Mouse (Mus musculus) hindbrain, embryonic 14.5 days (tissue): ENCODE results near the gene Prdx6. TPM values are rescaled to one million over a fixed set of nuclear protein-coding genes. Genes with fewer than 3 reads are reported as not detected.

Experiments used
- ATAC-seq: fragments of 200-750 bp; cut with Nextera tagmentation; 2 replicates; pipeline ENCODE4 v1.8.0; 2017; ENCODE audit warnings: moderate number of reproducible peaks, mild to moderate bottlenecking, moderate TSS enrichment, moderate library complexity; ENCODE audit not compliant: low FRiP score
- DNase-seq: peaks from one replicate; pipeline ENCODE4 v3.0.0-alpha.2; 2015; ENCODE audit warnings: low spot score
- H3K27ac ChIP-seq: fragments of 300-500 bp; sonication (generic); 2 replicates; pipeline ENCODE4 v1.5.1; 2014; ENCODE audit warnings: mild to moderate bottlenecking, moderate library complexity
- H3K27me3 ChIP-seq: fragments of 300-500 bp; sonication (generic); 2 replicates; pipeline ENCODE4 v1.6.1; 2014; ENCODE audit warnings: mild to moderate bottlenecking, low read length, mixed read lengths; ENCODE audit not compliant: control insufficient read depth, insufficient read depth
- H3K36me3 ChIP-seq: fragments of 300-500 bp; sonication (generic); replicated peaks from 2 replicates; pipeline ENCODE4 v1.6.1; 2014; ENCODE audit not compliant: control insufficient read depth, insufficient read depth
- H3K4me1 ChIP-seq: fragments of 300-500 bp; sonication (generic); replicated peaks from 2 replicates; pipeline ENCODE4 v1.6.1; 2014; ENCODE audit warnings: antibody characterized with exemption, low read length, mixed read lengths; ENCODE audit not compliant: control insufficient read depth, insufficient read depth
- H3K4me2 ChIP-seq: fragments of 300-500 bp; sonication (generic); replicated peaks from 2 replicates; pipeline ENCODE4 v1.6.1; 2014; ENCODE audit warnings: mild to moderate bottlenecking, moderate library complexity
- H3K4me3 ChIP-seq: fragments of 300-500 bp; sonication (generic); replicated peaks from 2 replicates; pipeline ENCODE4 v1.5.1; 2014; ENCODE audit warnings: mild to moderate bottlenecking, low read length
- H3K9ac ChIP-seq: fragments of 300-500 bp; sonication (generic); 2 replicates; pipeline ENCODE4 v1.6.1; 2014
- H3K9me3 ChIP-seq: fragments of 300-500 bp; sonication (generic); 2 replicates; pipeline ENCODE4 v1.6.1; 2016; ENCODE audit warnings: low read length; ENCODE audit not compliant: control insufficient read depth
- WGBS: fragments of 180-500 bp; shearing (Covaris S2); extraction: QIAGEN DNeasy Blood & Tissue Kit; methylation state at CpG from one replicate; pipeline ENCODE4 v1.1.7; 2014; 5-methylcytosine and 5-hydroxymethylcytosine counted together
- polyA plus RNA-seq: library from polyadenylated mRNA; unstranded; fragments of >200 nt; fragmentation: Nextera tagmentation; extraction: Ambion mirVana; gene quantifications from 2 replicates; pipeline ENCODE4 v1.2.1, GENCODE M21; 2014

Gene Prdx6
- polyA plus RNA-seq, result 188 and 199 TPM in 2 replicates

GRCm38 (mm10) chr1:161250604-161251416 lies at the start of gene Prdx6:
TSS of gene Prdx6 (minus strand) at chr1:161251219.
- H3K9me3 ChIP-seq, result no peaks in the 10 kb centered on the region
- peaks cover 4% of the 10 kb centered on the region; the same call in 1 of the 2 replicates for H3K36me3 ChIP-seq
- H3K9ac ChIP-seq, result peak within 1 kb of the TSS; percentile 79
- H3K27ac ChIP-seq, result peak within 1 kb of the TSS; percentile 55; the same call in 1 of the 2 replicates
- under 1% methylated on average over 66 of the region's 66 CpGs for WGBS
- DNase-seq, result peak; percentile 76
- H3K4me1 ChIP-seq, result peaks cover 22% of the 10 kb centered on the region
- H3K4me3 ChIP-seq, result peak within 1 kb of the TSS; percentile 88
- H3K4me2 ChIP-seq, result peak within 1 kb of the TSS; percentile 90
- peak; percentile 96 for ATAC-seq
- 0 out of 2 replicates have a peak, but pooled peaks cover 3% of the 10 kb centered on the region for H3K27me3 ChIP-seq

- H3K9me3 ChIP-seq, result peaks cover 7% of the 10 kb centered on the region
- no peak overlapping the region for H3K27ac ChIP-seq
- WGBS, result 56% methylated on average over 12 of the region's 12 CpGs
- H3K27me3 ChIP-seq, result no peaks in the 10 kb centered on the region
- H3K4me3 ChIP-seq, result no peak overlapping the region
- ATAC-seq, result no peak
- H3K9ac ChIP-seq, result no peak overlapping the region
- DNase-seq, result no peak
- no peaks in the 10 kb centered on the region for H3K4me1 ChIP-seq
- H3K36me3 ChIP-seq, result no peaks in the 10 kb centered on the region
- no peak overlapping the region for H3K4me2 ChIP-seq
These were observed 37.2 kb upstream of the Prdx6 start for GRCm38 (mm10) chr1:161288256-161288655.

GRCm38 (mm10) chr1:161286726-161287310 lies 35.8 kb upstream of the Prdx6 start:
- H3K27ac ChIP-seq, result no peak overlapping the region
- ATAC-seq, result peak; percentile 65; the same call in 1 of the 2 replicates
- no peak overlapping the region for H3K4me3 ChIP-seq
- no peaks in the 10 kb centered on the region for H3K4me1 ChIP-seq
- no peaks in the 10 kb centered on the region for H3K27me3 ChIP-seq
- 38% methylated on average over 11 of the region's 11 CpGs for WGBS
- no peaks in the 10 kb centered on the region for H3K36me3 ChIP-seq
- H3K9me3 ChIP-seq, result peaks cover 7% of the 10 kb centered on the region
- peak; percentile 77 for DNase-seq
- H3K4me2 ChIP-seq, result no peak overlapping the region
- no peak overlapping the region for H3K9ac ChIP-seq

- H3K4me1 ChIP-seq, result no peaks in the 10 kb centered on the region
- no peaks in the 10 kb centered on the region for H3K9me3 ChIP-seq
- no peaks in the 10 kb centered on the region for H3K36me3 ChIP-seq
- ATAC-seq (no peak), DNase-seq (no peak)
- H3K4me3 ChIP-seq, result no peak overlapping the region
- 75% methylated on average over 3 of the region's 3 CpGs for WGBS
- H3K9ac ChIP-seq, result no peak overlapping the region
- no peak overlapping the region for H3K27ac ChIP-seq
- H3K27me3 ChIP-seq, result no peaks in the 10 kb centered on the region
- H3K4me2 ChIP-seq, result no peak overlapping the region
These were observed 30.2 kb upstream of the Prdx6 start for GRCm38 (mm10) chr1:161281054-161281688.

GRCm38 (mm10) chr1:161279244-161279908 lies 28.4 kb upstream of the Prdx6 start:
- ATAC-seq, result no peak

GRCm38 (mm10) chr1:161273486-161273885 lies 22.5 kb upstream of the Prdx6 start:
- no peak overlapping the region for H3K9ac ChIP-seq
- no peak overlapping the region for H3K4me3 ChIP-seq
- WGBS, result 38% methylated on average over 1 of the region's 1 CpGs
- DNase-seq (peak; percentile 26), ATAC-seq (peak; percentile 53; the same call in 1 of the 2 replicates)
- H3K27ac ChIP-seq, result no peak overlapping the region
- no peaks in the 10 kb centered on the region for H3K36me3 ChIP-seq
- no peaks in the 10 kb centered on the region for H3K9me3 ChIP-seq
- H3K4me1 ChIP-seq, result no peaks in the 10 kb centered on the region
- no peak overlapping the region for H3K4me2 ChIP-seq
- H3K27me3 ChIP-seq, result no peaks in the 10 kb centered on the region

More at GRCm38 (mm10) chr1:161279244-161279908, 28.4 kb upstream of the Prdx6 start:
- Histone ChIP-seq H3K36me3 (no peaks in the 10 kb centered on the region), H3K4me1 (no peaks in the 10 kb centered on the region), H3K4me3 (no peak overlapping the region), H3K9ac (no peak overlapping the region), H3K27ac (no peak overlapping the region), H3K27me3 (no peaks in the 10 kb centered on the region), H3K9me3 (no peaks in the 10 kb centered on the region), H3K4me2 (no peak overlapping the region)
- no peak for DNase-seq
- WGBS, result 73% methylated on average over 6 of the region's 6 CpGs

GRCm38 (mm10) chr1:161271461-161271810 lies 20.4 kb upstream of the Prdx6 start:
- DNase-seq, result no peak
- Histone ChIP-seq H3K27ac (no peak overlapping the region), H3K4me1 (no peaks in the 10 kb centered on the region), H3K4me2 (no peak overlapping the region), H3K9ac (no peak overlapping the region), H3K4me3 (no peak overlapping the region), H3K36me3 (no peaks in the 10 kb centered on the region), H3K9me3 (no peaks in the 10 kb centered on the region), H3K27me3 (no peaks in the 10 kb centered on the region)
- ATAC-seq, result no peak
- WGBS, result 62% methylated on average over 2 of the region's 2 CpGs

GRCm38 (mm10) chr1:161270776-161271460 lies 19.9 kb upstream of the Prdx6 start:
- 83% methylated on average over 4 of the region's 4 CpGs for WGBS
- Histone ChIP-seq H3K4me2 (no peak overlapping the region), H3K27me3 (no peaks in the 10 kb centered on the region), H3K9me3 (no peaks in the 10 kb centered on the region), H3K9ac (no peak overlapping the region), H3K4me1 (no peaks in the 10 kb centered on the region), H3K36me3 (no peaks in the 10 kb centered on the region), H3K4me3 (no peak overlapping the region), H3K27ac (no peak overlapping the region)
- ATAC-seq (no peak), DNase-seq (no peak)
